Comparison of ENCODE assay signal across 24 mouse cellular contexts in genomic region chr14:79530761-79531160, GRCm38 (mm10). TPM values are rescaled to one million over a fixed set of nuclear protein-coding genes. Genes with fewer than 3 reads are reported as not detected.
DNase-seq lines count a peak whose midpoint lies in the region; ATAC-seq and TF ChIP-seq lines count a peak whose summit lies in the region.
"Had no signal": no experiment of that assay in that cellular context is flagged by ENCODE, and none has a peak within 500 bp of the region (broad histone marks: within the 10 kb centered on the region; RNA-seq: fewer than 3 reads in every experiment).

No protein-coding gene starts in this region.

- no peaks in the 10 kb centered on the region for H3K27me3 ChIP-seq in thymus, adult 2 months (ENCODE audit: control insufficient read depth, insufficient read depth, low read length)
- no peaks in the 10 kb centered on the region for H3K27me3 ChIP-seq in liver, embryonic 12.5 days (replicated peaks)
- no peaks in the 10 kb centered on the region for H3K27me3 ChIP-seq in liver, postnatal 0 days (ENCODE audit: insufficient read depth, low read length)
- no peaks in the 10 kb centered on the region for H3K27me3 ChIP-seq in forebrain, embryonic 13.5 days
- no peaks in the 10 kb centered on the region for H3K27me3 ChIP-seq in midbrain, embryonic 14.5 days (ENCODE audit: control insufficient read depth, insufficient read depth, low read length)
- H3K27me3 ChIP-seq: embryonic facial prominence, embryonic 12.5 days; intestine, embryonic 15.5 days; midbrain, embryonic 12.5 days; neural tube, embryonic 13.5 days had no signal

- H3K9ac ChIP-seq in liver, embryonic 12.5 days: peak overlapping the region; percentile 65
- H3K9ac ChIP-seq in liver, postnatal 0 days (replicated peaks): peak overlapping the region; percentile 47; the same call in 1 of the 2 replicates
- no peak overlapping the region for H3K9ac ChIP-seq in forebrain, embryonic 13.5 days
- H3K9ac ChIP-seq in midbrain, embryonic 14.5 days (replicated peaks; ENCODE audit: low read length): no peak overlapping the region
- H3K9ac ChIP-seq: embryonic facial prominence, embryonic 12.5 days; intestine, embryonic 15.5 days; lung, embryonic 14.5 days; midbrain, embryonic 12.5 days; neural tube, embryonic 13.5 days had no signal

- H3K9me3 ChIP-seq in liver, embryonic 12.5 days (replicated peaks): no peaks in the 10 kb centered on the region
- H3K9me3 ChIP-seq in liver, postnatal 0 days (ENCODE audit: low read length): no peaks in the 10 kb centered on the region
- H3K9me3 ChIP-seq in forebrain, embryonic 13.5 days (replicated peaks): no peaks in the 10 kb centered on the region
- no peaks in the 10 kb centered on the region for H3K9me3 ChIP-seq in midbrain, embryonic 14.5 days (ENCODE audit: control insufficient read depth, low read length)
- H3K9me3 ChIP-seq: embryonic facial prominence, embryonic 12.5 days; intestine, embryonic 15.5 days; midbrain, embryonic 12.5 days; neural tube, embryonic 13.5 days had no signal

- no peak for ATAC-seq in liver, embryonic 12.5 days
- no peak for ATAC-seq in liver, postnatal 0 days
- ATAC-seq in forebrain, embryonic 13.5 days: no peak
- no peak for ATAC-seq in midbrain, embryonic 14.5 days (ENCODE audit: low FRiP score, low TSS enrichment)
- ATAC-seq: hindbrain, embryonic 16.5 days; intestine, embryonic 15.5 days had no signal

- no peak overlapping the region for H3K4me3 ChIP-seq in thymus, adult 2 months (ENCODE audit: control insufficient read depth, insufficient read depth, low read length)
- peak overlapping the region; percentile 28 for H3K4me3 ChIP-seq in liver, embryonic 12.5 days
- H3K4me3 ChIP-seq in liver, postnatal 0 days (ENCODE audit: low read depth, low read length): no peak overlapping the region
- no peak overlapping the region for H3K4me3 ChIP-seq in forebrain, embryonic 13.5 days
- H3K4me3 ChIP-seq in midbrain, embryonic 14.5 days (replicated peaks; ENCODE audit: low read depth, low read length): no peak overlapping the region
- H3K4me3 ChIP-seq: embryonic facial prominence, embryonic 12.5 days; intestine, embryonic 15.5 days; midbrain, embryonic 12.5 days; neural tube, embryonic 13.5 days had no signal

- intact Hi-C loops in heart, postnatal 14 days (cut with DNase I): no loop called here

- H3K36me3 ChIP-seq in thymus, adult 2 months (ENCODE audit: control insufficient read depth, insufficient read depth, low read length): peaks cover 7% of the 10 kb centered on the region; the same call in 1 of the 2 replicates
- peaks cover 16% of the 10 kb centered on the region; the same call in 1 of the 2 replicates for H3K36me3 ChIP-seq in liver, embryonic 12.5 days
- H3K36me3 ChIP-seq in liver, postnatal 0 days (replicated peaks; ENCODE audit: insufficient read depth, low read length): peaks cover 7% of the 10 kb centered on the region; the same call in 1 of the 2 replicates
- H3K36me3 ChIP-seq in forebrain, embryonic 13.5 days (ENCODE audit: poor library complexity, severe bottlenecking): no peaks in the 10 kb centered on the region
- no peaks in the 10 kb centered on the region for H3K36me3 ChIP-seq in midbrain, embryonic 14.5 days (ENCODE audit: control insufficient read depth, insufficient read depth, low read length)
- H3K36me3 ChIP-seq: embryonic facial prominence, embryonic 12.5 days; intestine, embryonic 15.5 days; midbrain, embryonic 12.5 days; neural tube, embryonic 13.5 days had no signal

- H3K4me2 ChIP-seq in liver, embryonic 12.5 days: peak overlapping the region; percentile 68
- peak overlapping the region; percentile 52 for H3K4me2 ChIP-seq in liver, postnatal 0 days (ENCODE audit: low read depth, low read length)
- no peak overlapping the region for H3K4me2 ChIP-seq in forebrain, embryonic 13.5 days
- no peak overlapping the region for H3K4me2 ChIP-seq in midbrain, embryonic 14.5 days (ENCODE audit: low read length)
- H3K4me2 ChIP-seq: embryonic facial prominence, embryonic 12.5 days; intestine, embryonic 15.5 days; lung, embryonic 14.5 days; midbrain, embryonic 12.5 days; neural tube, embryonic 13.5 days had no signal

- peak; percentile 70 for DNase-seq in heart, adult 11 months
- no peak for DNase-seq in heart, postnatal 14 days
- DNase-seq in thymus, adult 2 months: no peak
- no peak for DNase-seq in thymus, postnatal 25 days
- no peak for DNase-seq in liver, postnatal 0 days
- no peak for DNase-seq in midbrain, embryonic 14.5 days
- DNase-seq: adrenal gland, adult 8-10 months; cerebellum, adult 9-10 months; embryo, embryonic 11 days; gastrocnemius, postnatal 14 days; kidney, adult 8-10 months; kidney, postnatal 4 days; layer of hippocampus, postnatal 36 days; left cerebral cortex, postnatal 4 days; lung, embryonic 14.5 days; right cerebral cortex, postnatal 4 days had no signal

- TF ChIP-seq CTCF in thymus, adult 2 months (IDR thresholded peaks at IDR 0.05; ENCODE audit: borderline replicate concordance, control insufficient read depth, extremely low read depth, insufficient read depth, low read length, poor library complexity): no peak
- no peak for TF ChIP-seq CTCF in liver, postnatal 0 days (IDR thresholded peaks at IDR 0.05; ENCODE audit: low read depth)

- TF ChIP-seq EP300 in liver, postnatal 0 days (IDR thresholded peaks at IDR 0.05; ENCODE audit: low read depth): no peak

- TF ChIP-seq POLR2A in thymus, adult 2 months (IDR thresholded peaks at IDR 0.05; ENCODE audit: control insufficient read depth, extremely low read depth, insufficient read depth, low read length, poor library complexity): no peak

- H3K27ac ChIP-seq in thymus, adult 2 months (ENCODE audit: control insufficient read depth, insufficient read depth, low read length): peak overlapping the region; percentile 56; the same call in 1 of the 2 replicates
- H3K27ac ChIP-seq in liver, embryonic 12.5 days: peak overlapping the region; percentile 93
- peak overlapping the region; percentile 74 for H3K27ac ChIP-seq in liver, postnatal 0 days (ENCODE audit: low read depth)
- H3K27ac ChIP-seq in forebrain, embryonic 13.5 days: no peak overlapping the region
- no peak overlapping the region for H3K27ac ChIP-seq in midbrain, embryonic 14.5 days (replicated peaks; ENCODE audit: low read depth, low read length)
- H3K27ac ChIP-seq: embryonic facial prominence, embryonic 12.5 days; intestine, embryonic 15.5 days; kidney, postnatal 0 days; midbrain, embryonic 12.5 days; neural tube, embryonic 13.5 days had no signal

- H3K4me1 ChIP-seq in thymus, adult 2 months (replicated peaks; ENCODE audit: control insufficient read depth, insufficient read depth, low read length): peaks cover 30% of the 10 kb centered on the region
- H3K4me1 ChIP-seq in liver, embryonic 12.5 days: peaks cover 82% of the 10 kb centered on the region
- H3K4me1 ChIP-seq in liver, postnatal 0 days (ENCODE audit: insufficient read depth): peaks cover 47% of the 10 kb centered on the region
- H3K4me1 ChIP-seq in forebrain, embryonic 13.5 days: no peaks in the 10 kb centered on the region
- no peaks in the 10 kb centered on the region for H3K4me1 ChIP-seq in midbrain, embryonic 14.5 days (ENCODE audit: control insufficient read depth, insufficient read depth, low read length)
- H3K4me1 ChIP-seq: embryonic facial prominence, embryonic 12.5 days; midbrain, embryonic 12.5 days; neural tube, embryonic 13.5 days had no signal

- 54% methylated on average over 6 of the region's 6 CpGs for WGBS in thymus, adult 2 months
- 36% methylated on average over 6 of the region's 6 CpGs for WGBS in liver, embryonic 12.5 days (ENCODE audit: insufficient replicate concordance)
- WGBS in liver, postnatal 0 days (ENCODE audit: insufficient replicate concordance): 48% methylated on average over 6 of the region's 6 CpGs
- 92% methylated on average over 6 of the region's 6 CpGs for WGBS in forebrain, embryonic 13.5 days
- 89% methylated on average over 6 of the region's 6 CpGs for WGBS in midbrain, embryonic 14.5 days

RNA-seq across cellular contexts. Expression of gene Wbp4, which starts 49.4 kb away (rescaled TPM):
- total RNA-seq in heart, postnatal 14 days (2021): 10 to 100 TPM; 19.8 to 21.8 TPM
- 7.3 TPM in 2 replicates for polyA plus RNA-seq in thymus, adult 2 months (2012; rRNA removed)
- polyA plus RNA-seq in liver, embryonic 12.5 days (2016; fragmentation: Nextera tagmentation; extraction: Ambion mirVana): 22.4 and 23.5 TPM in 2 replicates
- polyA plus RNA-seq in liver, postnatal 0 days (2015; fragmentation: Nextera tagmentation; extraction: Ambion mirVana): 15.1 and 16.2 TPM in 2 replicates
- 48.8 and 51.4 TPM in 2 replicates for polyA plus RNA-seq in forebrain, embryonic 13.5 days (2015; fragmentation: Nextera tagmentation; extraction: Ambion mirVana)
- 44.8 and 52.6 TPM in 2 replicates for polyA plus RNA-seq in midbrain, embryonic 14.5 days (2014; fragmentation: Nextera tagmentation; extraction: Ambion mirVana)

RNA-seq across cellular contexts. Expression of gene Elf1, which starts 49.8 kb away (rescaled TPM):
- 10 to 100 TPM; 20.8 to 21.5 TPM for total RNA-seq in heart, postnatal 14 days (2021)
- polyA plus RNA-seq in thymus, adult 2 months (2012; rRNA removed): 71.4 and 75.9 TPM in 2 replicates
- 18.9 and 21.2 TPM in 2 replicates for polyA plus RNA-seq in liver, embryonic 12.5 days (2016; fragmentation: Nextera tagmentation; extraction: Ambion mirVana)
- 9.0 and 11.0 TPM in 2 replicates for polyA plus RNA-seq in liver, postnatal 0 days (2015; fragmentation: Nextera tagmentation; extraction: Ambion mirVana)
- polyA plus RNA-seq in forebrain, embryonic 13.5 days (2015; fragmentation: Nextera tagmentation; extraction: Ambion mirVana): 3.0 and 3.7 TPM in 2 replicates
- 2.7 and 3.7 TPM in 2 replicates for polyA plus RNA-seq in midbrain, embryonic 14.5 days (2014; fragmentation: Nextera tagmentation; extraction: Ambion mirVana)

RNA-seq across cellular contexts. Expression of gene Sugt1, which starts 56.7 kb away (rescaled TPM):
- total RNA-seq in heart, postnatal 14 days (2021): 10 to 100 TPM; 70.4 to 72.2 TPM
- polyA plus RNA-seq in thymus, adult 2 months (2012; rRNA removed): 6.2 and 10.2 TPM in 2 replicates
- polyA plus RNA-seq in liver, embryonic 12.5 days (2016; fragmentation: Nextera tagmentation; extraction: Ambion mirVana): 57.7 and 63.2 TPM in 2 replicates
- polyA plus RNA-seq in liver, postnatal 0 days (2015; fragmentation: Nextera tagmentation; extraction: Ambion mirVana): 33.2 and 33.5 TPM in 2 replicates
- polyA plus RNA-seq in forebrain, embryonic 13.5 days (2015; fragmentation: Nextera tagmentation; extraction: Ambion mirVana): 135 and 146 TPM in 2 replicates
- 120 and 128 TPM in 2 replicates for polyA plus RNA-seq in midbrain, embryonic 14.5 days (2014; fragmentation: Nextera tagmentation; extraction: Ambion mirVana)

Comparison
In these comparisons a context has a peak if more than half of its experiments do, and no peak if none do; other contexts are left out.
1. H3K27ac ChIP-seq: peak in thymus, adult 2 months (single experiment), liver, embryonic 12.5 days (single experiment) and liver, postnatal 0 days (single experiment); none in forebrain, embryonic 13.5 days (single experiment) and midbrain, embryonic 14.5 days (single experiment).
2. H3K4me2 ChIP-seq: peak in liver, embryonic 12.5 days (single experiment) and liver, postnatal 0 days (single experiment); none in forebrain, embryonic 13.5 days (single experiment) and midbrain, embryonic 14.5 days (single experiment).
3. H3K9ac ChIP-seq: peak in liver, embryonic 12.5 days (single experiment) and liver, postnatal 0 days (single experiment); none in forebrain, embryonic 13.5 days (single experiment) and midbrain, embryonic 14.5 days (single experiment).